Mouse (Mus musculus) testis, adult 2 months (tissue): ENCODE results near the gene Mylk.

ENCODE experiments used
- CTCF ChIP-seq: fragments of 200-500 bp; IDR thresholded peaks from 2 replicates; pipeline ENCODE4 v1.5.1; 2012; ENCODE audit warnings: low read depth, mild to moderate bottlenecking, inconsistent platforms, low read length, moderate library complexity; ENCODE audit not compliant: control insufficient read depth, insufficient read depth, insufficient replicate concordance
- POLR2A ChIP-seq: fragments of 200-500 bp; IDR thresholded peaks from 2 replicates; pipeline ENCODE4 v1.6.1; 2012; ENCODE audit warnings: low read depth, mild to moderate bottlenecking, inconsistent platforms, low read length, moderate library complexity; ENCODE audit not compliant: control insufficient read depth

DNA sequence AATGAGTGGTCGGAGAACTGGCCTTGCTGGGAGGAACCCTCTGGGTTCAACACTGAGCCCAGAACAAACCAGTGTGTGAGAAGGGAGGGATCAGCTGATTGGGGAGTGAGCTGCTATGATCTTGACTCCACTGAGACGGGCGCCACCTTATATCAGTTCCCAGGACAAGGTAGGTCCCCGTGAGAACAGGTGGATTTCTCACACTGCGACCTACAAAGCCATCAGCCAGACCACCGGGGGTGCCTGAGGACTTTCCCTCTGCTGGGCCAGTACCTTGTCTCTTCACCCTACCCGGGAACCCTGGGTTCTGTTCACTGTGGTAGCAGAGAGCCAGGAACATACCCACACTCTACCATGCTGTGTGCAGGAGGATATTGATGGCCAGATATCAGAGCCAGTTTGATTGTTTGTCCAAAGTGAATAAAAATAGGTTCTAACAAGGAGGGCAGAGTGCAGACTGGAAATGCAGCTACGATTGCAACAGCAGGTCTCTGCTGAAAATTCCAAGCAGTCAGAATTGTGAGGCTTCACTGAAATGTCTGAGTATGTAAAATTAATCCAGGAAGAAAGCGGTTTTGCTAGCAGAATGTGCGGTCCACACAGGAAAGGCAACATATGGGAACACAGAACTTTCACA, 248.8 kb downstream of the Mylk start:
- TF ChIP-seq CTCF: no peak
- TF ChIP-seq POLR2A: no peak
